Mouse (Mus musculus) urinary bladder, postnatal 25 days (tissue): Measurements from ENCODE around the gene Rab19.
"Not testable (repeated sequence)": the region's sequence is repeated elsewhere in the genome, so short reads cannot be mapped to it uniquely, and the experiment has no call there.

Source experiments
- DNase-seq: peaks from one replicate; pipeline ENCODE4 v3.0.0; 2022; ENCODE audit warnings: low spot score

The Rab19 gene

DNA sequence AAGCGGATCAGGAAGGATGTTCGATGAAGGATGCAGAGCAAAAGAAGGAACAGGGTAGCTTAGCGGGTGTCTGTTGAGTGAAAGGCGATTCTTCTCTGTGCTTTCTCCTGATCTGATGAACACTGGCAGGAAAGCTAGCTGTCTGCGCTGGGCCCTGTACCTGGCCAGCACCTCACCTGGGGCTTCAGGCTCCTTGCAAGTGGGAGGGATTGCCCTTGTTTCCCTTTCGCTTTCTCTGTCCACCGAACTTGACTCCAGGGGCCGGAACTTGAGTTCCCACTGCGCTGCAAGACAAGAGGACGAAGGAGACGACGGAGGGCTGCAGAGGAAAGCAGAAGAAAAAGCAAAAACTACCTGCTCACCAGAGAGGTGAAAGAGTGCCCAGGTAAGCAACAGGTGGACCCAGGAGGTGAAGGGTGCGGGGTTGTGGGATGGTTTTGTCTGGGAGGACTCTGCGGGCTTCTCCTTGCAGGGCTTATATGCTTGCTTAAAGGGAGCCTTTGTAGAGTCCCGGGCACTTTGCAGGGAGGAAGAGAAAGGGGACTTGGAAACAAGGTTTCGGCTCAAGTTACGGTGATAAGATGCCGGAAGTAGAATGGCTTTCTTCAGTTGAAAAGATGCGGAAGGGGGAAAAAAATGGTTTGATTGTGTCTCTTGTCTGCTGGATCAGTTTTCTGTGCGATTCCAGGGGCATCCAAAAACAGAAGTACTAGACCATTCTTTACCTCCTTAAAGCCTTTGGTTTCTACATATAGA, at the start of gene Rab19:
Gene Rab19, plus strand, starts transcription at position 51 of the 756 bp plus-strand sequence.
- peak; percentile 24 for DNase-seq

DNA sequence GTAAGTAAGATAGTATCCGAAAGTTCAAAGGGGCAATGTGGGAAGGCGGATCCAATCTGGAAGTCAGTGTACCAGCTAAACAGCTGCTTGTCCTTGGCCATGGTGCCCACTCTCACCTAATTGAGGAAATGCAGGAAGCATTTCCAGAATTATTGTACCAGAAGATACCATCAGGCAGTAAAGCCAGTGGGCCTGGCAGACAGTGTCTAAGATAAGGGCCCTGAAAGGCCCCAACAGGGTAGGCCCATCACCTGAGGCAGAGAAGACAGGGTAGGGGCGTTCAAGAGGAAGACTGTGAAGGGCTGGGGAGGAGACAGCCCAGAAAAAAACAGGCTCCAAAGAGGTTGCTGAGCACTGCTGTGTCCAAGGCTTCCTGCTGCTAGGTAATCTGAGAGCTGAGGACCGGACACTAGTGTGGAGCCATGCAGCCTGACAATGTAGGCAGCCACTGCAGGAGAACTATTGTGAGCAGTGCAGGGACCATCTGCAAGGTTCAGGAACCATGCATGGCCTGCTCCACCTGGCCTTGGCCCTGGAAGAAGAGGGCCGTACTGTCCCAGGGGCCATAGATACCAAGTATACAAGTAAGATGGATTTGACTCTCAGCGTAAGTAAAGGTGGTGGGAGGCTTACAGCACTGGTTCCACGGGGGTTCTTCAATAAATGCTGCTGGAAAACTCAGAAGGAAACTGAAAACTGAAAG, 48.8 kb upstream of the Rab19 start:
- no peak for DNase-seq

DNA sequence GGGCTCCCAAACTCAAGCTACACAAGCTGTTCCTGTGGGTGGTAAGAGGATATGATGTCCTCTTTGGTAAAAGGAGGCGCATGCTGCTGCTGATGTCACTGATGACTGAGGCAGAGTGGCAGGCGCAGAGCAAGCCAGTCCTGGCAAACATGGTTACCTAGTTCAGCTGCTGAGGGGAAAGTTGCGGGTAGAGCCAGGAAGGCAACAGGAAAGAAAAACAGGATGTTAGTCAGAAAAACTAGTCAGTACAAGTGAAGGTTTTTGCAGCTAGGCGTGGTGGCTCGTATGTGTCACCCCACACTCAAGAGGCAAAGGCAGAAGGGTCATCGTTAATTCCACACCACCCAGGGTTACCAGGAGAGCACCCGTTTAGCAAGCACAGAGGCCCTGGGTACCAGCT, 46.8 kb upstream of the Rab19 start:
- no peak for DNase-seq

DNA sequence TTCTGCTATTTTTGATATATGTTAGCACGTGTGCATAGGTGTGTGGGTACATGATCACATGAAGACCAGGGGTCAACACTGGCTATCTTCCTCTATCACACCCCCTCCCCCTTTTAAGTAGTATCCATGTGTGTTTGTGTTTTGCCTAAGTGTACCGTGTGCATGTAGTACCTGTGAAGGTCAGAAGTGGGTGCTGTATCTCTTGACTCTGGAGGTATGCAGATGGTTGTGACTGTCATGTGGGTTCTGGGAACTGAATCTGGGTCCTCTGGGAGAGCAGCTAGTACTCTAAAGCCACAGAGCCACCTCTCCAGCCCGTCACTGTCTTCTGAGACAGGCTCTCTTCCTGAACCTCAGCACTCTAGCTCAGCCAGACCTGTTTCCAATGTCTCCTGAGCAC, 46.1 kb upstream of the Rab19 start:
- no peak for DNase-seq

DNA sequence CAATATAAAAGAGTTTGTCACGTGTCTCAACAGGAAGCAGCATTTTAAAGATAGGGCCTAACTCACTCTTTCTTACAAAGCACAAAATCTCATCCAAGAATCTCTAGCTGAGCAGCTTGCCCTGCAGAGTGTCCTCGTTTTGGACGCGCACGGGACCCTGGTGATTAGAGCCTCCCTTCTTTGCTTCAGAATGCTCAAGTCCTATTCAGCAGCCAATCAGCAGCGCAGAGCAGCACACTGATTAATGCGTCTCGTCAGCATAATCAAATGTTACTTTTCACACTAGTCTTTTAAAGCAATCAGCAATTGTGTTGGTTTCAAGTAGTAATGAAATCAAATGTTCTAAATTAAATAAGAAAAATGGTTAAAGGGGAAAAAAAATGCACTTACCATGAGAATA, 42.6 kb upstream of the Rab19 start:
- no peak for DNase-seq

DNA sequence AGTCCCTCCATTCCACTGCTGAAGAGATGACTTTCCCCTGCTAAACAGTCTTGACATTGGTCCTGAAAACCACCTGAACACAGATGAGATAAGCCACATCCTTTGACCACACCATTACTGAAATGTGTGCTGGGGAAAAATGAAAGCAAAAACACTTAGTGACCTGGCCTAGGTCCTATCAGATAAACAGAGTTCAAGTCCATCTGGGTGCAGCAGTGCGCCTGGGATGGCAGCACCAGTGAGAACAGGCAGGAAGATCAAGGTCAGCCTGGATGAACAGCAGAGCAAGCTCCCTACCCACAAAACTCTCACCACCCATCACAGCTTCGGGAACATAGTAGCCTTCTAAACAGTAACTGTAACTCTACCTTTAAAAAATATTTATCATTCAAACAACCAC, 39.2 kb upstream of the Rab19 start:
- no peak for DNase-seq

DNA sequence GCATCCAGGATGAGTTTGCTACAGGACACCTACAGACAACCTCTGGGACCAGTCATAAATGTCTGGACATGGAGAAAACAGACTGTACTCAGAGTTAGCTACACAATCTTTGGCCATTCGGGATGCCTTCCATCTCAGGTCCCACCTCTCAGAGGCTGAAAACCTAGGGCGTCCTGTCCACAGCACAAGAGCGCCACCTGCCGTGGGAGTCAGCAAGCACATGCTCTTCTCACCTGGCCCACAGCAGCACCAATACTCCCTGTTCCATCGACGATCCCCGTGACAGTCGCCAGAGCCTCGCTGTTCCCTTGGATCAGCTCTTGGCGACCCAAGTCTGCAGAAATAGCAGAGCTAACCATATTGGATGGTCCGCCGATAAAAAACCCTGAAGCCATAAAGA, 37.0 kb upstream of the Rab19 start:
- peak; percentile 83 for DNase-seq

DNA sequence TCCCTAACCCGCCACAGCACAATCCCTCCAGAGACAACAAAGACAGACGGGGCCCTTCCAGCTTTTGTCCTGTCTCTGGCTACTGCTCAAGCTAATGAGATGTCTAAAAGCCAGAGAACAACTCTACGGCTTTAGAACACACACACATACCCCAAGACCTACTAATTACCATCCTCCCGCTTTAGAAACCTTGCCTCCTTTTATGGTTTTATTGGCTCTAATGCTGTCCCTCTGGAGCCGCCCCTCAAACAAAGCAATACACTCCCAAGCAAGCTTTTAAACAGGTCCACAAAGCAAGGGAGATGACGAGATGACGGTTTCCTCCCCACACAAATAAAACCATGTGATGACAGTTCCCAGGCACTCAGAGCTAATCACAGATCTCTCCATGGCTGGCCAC, 35.5 kb upstream of the Rab19 start:
- no peak for DNase-seq

DNA sequence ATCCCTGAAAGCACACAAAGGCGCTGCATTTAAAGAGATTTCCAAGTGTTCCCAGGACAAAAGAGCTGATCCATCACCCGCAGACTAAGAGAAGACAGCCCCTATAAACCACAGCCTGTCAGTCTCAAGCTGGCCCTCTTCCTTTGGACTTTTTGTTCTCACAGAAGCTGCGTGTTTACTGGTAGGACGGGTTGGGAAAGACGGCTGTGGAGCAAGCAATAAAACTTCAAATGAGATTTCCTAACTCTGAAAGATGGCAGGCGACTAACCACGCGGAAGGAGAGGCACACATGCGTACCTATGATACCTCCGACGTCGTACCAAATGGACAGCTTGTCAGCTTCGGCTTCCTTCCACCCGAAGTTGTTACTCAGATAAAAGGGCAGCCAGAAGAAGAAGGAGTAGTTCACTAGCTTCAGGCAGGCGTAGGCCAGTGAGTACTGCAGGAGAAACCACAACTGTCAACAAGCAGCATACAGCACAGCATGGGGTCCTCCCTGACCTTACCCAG, 33.9 kb upstream of the Rab19 start:
- no peak for DNase-seq

DNA sequence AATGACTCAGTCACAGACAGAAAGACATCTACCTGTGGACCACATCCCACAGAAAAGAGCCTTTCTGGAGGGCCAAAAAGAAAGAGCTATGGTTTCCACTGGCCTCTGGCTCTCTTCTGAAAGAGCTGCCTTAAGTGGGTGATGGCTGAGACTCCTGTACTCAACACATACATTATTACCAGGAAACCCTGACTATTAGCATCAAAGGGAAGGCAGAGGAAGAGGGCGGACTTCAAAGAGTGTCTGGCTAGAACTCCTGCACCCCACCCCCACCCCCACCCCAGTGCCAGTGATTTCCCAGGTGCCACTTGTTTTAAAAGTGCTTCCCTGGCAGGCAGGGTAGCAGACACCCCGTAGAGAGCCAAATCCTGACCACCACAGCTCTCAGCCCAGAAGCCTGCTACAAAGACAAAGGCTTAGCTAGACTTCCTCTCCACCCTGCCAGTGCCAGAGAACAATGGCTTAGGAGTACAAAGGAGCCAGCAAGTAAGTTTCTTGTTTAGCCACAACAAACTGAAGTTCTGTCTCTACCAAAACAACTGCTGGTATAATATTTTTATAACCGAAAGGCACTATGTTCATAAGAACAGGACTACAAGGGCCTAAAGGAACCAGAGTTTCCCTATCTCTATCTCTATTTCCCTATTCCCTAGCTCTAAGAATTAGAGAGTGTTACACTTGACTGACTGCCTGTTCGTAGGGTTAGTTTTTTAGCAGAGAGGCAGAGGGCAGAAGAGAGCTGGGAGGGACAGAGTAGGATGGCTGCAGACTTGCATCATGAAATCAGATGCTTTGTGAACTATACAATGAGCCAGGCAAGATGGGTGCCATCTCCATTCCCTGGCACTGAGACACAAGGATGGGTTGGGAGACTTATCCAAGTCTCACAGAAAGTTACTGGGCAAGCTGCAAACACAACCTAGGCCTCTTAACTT, 32.8 kb upstream of the Rab19 start:
- no peak for DNase-seq

DNA sequence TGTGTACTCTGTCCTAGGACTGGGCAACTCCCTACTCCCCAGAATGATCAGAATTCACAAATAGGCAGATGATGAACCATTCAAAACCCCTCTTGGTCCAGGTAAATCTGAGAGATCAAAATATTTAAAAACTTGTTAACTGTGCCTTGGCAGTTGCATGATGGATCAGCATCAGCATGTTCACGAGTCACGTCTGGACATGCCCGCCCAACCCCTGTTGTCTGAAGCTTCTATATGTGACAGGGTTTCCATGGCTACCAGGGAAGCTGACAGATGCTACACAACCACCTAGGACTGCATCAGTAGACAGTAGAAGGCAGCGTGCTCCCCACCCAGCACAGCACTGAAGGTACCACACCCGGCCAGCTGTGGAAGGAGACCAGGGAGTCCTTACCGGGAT, 32.0 kb upstream of the Rab19 start:
- DNase-seq = no peak

DNA sequence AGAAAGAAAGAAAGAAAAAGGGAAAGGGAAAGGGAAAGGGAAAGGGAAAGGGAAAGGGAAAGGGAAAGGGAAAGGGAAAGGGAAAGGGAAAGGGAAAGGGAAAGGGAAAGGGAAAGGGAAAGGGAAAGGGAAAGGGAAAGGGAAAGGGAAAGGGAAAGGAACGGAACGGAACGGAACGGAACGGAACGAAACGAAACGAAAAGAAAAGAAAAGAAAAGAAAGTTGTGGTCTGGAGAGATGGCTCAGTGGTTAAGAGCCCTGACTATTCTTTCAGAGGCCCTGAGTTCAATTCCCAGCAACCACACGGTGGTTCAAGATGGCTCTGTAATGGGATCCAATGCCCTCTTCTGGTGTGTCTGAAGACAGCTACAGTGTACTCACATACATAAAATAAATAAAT, 21.8 kb upstream of the Rab19 start:
- not testable (repeated sequence) for DNase-seq

DNA sequence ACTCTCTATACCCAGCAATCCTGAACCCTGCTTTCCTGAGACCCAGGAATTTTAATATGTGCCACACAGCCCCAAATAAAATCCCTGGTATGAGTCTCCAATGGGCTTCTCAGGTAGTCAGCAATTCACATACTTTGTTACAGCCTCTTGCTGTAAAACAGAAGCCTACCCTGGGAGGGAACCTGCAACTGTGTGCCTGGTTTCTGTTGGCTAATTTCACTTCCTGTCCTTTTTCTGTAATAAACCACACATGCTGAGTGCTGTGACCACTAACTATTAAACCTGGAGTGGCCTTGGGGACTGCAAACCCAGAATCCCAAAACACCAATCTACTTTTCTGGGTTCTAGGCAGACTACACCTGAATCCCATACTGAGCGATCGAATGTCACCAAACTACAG, 18.3 kb upstream of the Rab19 start:
- no peak for DNase-seq

DNA sequence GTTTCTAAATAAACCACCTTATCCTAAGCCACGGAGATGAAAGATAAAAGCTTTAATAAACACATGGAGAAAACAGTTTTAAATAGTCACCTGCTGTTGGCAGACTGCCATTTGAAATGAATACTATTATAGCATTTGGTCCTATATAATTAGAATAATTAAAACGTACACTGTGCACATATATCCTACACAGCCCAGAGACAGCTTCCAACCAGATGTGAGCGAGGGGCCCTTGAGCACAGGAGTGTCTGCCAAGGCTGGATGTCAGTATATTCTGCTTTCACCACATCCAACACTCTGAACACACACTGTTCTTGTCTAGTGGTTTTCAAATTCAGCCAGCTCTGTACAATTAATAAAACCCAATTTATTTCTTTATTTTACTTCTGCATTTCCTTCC, 11.3 kb upstream of the Rab19 start:
- DNase-seq = no peak

DNA sequence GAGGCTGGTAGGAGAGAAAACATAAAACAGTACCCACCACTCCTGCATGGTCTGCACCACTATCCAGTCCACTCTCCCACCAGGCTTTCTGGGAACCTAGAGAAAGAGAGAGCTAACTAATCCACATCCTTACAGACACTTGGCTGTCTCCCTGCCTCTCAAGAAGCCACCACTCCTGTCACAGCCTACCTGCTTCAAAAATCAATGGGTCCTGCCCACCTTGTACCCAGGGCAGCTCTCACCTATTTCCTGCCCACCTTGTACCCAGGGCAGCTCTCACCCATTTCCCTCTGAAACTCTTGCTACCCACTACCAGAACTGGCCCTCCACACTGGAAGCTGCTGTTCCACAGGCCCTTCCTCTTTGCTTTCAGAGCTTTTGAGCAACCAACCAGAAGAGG, 8.9 kb upstream of the Rab19 start:
- DNase-seq = no peak

DNA sequence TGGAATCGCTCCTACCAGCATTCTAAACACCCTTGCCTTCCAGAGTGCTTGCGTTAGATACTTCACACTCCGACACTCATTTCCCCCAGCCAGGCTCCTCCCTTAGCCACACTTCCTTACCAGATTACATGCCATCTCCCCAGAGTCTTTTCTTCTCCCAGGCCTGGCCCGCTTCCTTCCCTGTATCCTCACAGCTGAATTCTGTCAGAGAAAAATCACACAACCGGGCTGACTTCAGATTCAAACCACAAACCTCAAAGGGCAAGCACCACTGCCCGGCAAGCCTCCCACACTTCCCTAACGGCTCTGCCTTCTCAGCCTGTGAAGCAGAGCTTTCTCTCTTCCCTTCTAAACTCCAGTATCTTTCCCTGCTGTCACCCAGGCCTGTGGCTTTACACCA, 8.2 kb upstream of the Rab19 start:
- peak; percentile 8 for DNase-seq

DNA sequence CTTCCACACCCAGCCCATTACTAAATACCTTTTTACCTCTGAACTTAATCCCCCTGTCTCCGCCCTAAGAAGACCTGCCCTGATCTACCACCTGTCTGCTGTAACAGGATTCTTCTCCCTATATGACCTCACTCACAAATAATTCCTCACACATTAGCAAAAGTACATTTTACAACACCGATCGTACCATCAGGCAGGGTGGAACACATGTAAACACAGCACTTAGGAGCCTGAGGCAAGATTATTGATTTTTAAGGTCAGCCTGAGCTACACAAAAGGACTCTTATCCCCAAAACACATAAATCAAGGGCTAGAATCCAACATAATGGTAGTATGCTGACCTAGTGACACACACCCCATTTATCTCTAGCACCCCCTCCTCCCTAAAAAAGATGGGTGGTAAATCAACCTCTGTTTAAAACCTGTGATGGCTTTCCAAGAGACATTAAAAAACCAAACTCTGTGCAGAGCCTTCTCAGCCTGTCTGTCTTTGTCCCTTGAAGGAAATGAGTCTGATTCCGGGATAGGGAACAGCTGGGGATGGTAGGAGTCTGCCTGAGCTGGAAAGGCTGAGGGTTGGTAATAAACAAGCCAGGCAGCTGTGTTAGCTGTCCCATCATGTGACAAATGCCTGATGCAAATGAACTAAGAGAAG, 7.5 kb upstream of the Rab19 start:
- no peak for DNase-seq

DNA sequence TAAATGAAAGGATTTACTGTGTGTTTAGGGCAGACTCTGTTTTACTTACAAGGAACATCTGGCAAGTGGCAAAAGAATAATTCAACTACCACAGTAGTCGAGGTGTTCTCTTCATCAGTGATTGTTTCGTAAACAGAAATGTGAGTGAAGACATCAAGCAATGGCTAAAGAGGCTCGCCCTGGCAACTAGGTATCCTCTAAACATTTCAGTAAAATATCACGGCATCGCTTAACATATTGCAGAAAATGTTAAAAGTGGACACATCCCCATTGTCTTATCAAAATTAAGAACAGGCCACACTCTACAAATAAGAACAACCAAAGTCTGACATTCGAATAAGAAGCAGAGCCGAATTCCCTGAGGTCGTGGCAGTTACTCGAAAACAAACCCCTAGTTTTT, 4.2 kb upstream of the Rab19 start:
- no peak for DNase-seq

DNA sequence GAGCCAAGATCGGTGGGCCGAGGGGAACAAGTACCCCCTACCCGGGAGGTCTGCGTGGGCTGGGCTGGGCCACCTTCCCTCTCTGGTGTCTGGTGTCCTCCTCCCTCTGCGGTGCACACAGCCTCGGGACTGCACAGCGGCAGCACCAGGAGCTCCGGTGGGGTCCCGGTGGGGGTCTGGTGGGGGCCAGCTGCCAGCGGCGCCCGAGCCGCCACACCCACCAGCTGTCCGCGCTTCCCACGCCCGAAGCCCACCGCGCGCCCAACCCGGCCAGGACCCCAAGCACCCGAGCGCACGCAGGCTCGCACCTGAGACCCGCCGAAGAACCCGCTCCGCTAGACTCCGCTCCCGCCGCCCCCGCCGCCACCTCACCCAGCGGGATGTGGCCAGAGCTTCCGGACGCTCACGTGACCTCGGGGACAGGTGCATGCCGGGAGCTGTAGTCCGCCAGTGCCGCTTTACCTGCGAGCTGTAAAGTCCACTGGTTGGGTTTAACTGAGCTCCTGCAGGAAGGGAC, 3.6 kb upstream of the Rab19 start, which contains the start of gene Slc37a3:
Gene Slc37a3, minus strand, starts transcription at position 365 of the 517 bp plus-strand sequence.
- peak; percentile 82 for DNase-seq

DNA sequence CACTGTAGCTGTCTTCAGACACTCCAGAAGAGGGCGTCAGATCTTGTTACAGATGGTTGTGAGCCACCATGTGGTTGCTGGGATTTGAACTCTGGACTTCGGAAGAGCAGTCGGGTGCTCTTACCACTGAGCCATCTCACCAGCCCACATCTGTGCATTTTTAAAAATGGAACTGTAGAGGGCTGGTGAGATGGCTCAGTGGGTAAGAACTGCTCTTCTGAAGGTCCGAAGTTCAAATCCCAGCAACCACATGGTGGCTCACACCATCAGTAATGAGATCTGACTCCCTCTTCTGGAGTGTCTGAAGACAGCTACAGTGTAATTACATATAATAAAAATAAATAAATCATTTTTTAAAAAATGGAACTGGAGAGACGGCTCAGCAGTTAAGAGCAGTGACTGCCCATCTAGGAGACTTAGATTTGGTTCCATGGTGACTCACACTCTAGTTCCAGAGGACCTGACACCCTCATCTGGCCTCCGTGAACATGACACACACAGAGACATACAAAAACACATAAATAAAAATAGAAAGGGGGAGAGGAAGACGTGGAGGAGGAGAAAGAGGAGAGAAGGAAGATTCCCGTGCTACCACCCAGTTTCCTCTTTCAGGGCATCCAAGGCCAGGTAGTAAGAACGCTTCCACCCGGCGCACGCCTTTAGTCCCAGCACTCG, 2.7 kb upstream of the Rab19 start:
- DNase-seq = not testable (repeated sequence)

DNA sequence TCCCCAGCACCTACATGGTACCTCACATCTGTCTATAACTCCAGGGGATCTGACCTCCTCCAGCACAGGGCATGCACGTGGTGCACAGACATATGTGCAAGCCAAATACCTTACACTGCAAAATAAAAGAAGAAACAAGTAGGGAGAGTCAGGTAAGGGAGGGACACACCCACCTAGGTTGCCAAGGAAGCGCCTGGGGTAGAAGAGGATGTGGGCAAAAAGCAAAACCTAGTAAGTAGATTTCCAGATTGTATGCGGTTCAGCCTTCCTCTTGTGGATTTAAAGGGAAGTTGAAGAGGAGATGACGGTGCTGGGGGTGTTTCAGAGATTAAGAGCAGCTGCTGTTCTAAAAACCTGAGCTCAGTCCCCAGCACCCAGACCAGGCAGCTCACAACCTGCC, 1.8 kb upstream of the Rab19 start:
- DNase-seq = no peak
